Mouse (Mus musculus): ENCODE measurements around the gene Klhdc9. TPM values are rescaled to one million over a fixed set of nuclear protein-coding genes. Genes with fewer than 3 reads are reported as not detected.

Gene Klhdc9
- total RNA-seq, 4 experiments from 2014 or later, result 0.16 TPM; not detected in 3

Other genes with a start within 250 kb of the Klhdc9 start
- gene Cfap126, start 246.9 kb downstream of the Klhdc9 start, total RNA-seq (2022), result 1 to 10 TPM in 1 of 4 experiments, under 1 TPM in 3; 0.60 to 2.0 (median 0.88) TPM
- gene Sdhc, start 210.2 kb downstream of the Klhdc9 start, total RNA-seq (2022), result 1,000 to 10,000 TPM; 1,259 to 1,304 (median 1,268) TPM
- under 1 TPM in 2 of 4 experiments, not detected in 2; 0.31 to 0.41 TPM for gene Mpz, start 210.1 kb downstream of the Klhdc9 start, total RNA-seq (2022)
- gene Pcp4l1, start 164.5 kb downstream of the Klhdc9 start, total RNA-seq (2022), result 100 to 1,000 TPM; 193 to 360 (median 253) TPM
- gene Nr1i3, start 146.8 kb downstream of the Klhdc9 start, total RNA-seq (2022), result not detected
- 100 to 1,000 TPM in 1 of 4 experiments, 10 to 100 TPM in 3; 94.3 to 111 (median 97.4) TPM for gene Tomm40l, start 138.3 kb downstream of the Klhdc9 start, total RNA-seq (2022)
- gene Apoa2, start 135.7 kb downstream of the Klhdc9 start, total RNA-seq (2022), result 1 to 10 TPM; 1.8 to 4.9 (median 1.9) TPM
- 10 to 100 TPM in 2 of 4 experiments, 1 to 10 TPM in 2; 8.2 to 14.4 (median 11.5) TPM for gene Fcer1g, start 126.4 kb downstream of the Klhdc9 start, total RNA-seq (2022)
- under 1 TPM; 0.19 to 0.60 (median 0.25) TPM for gene Adamts4, start 110.4 kb downstream of the Klhdc9 start, total RNA-seq (2022)
- gene Ndufs2, start 109.4 kb downstream of the Klhdc9 start, total RNA-seq (2022), result 1,000 to 10,000 TPM; 1,619 to 1,708 (median 1,672) TPM
- gene B4galt3, start 90.5 kb downstream of the Klhdc9 start, total RNA-seq (2022), result 10 to 100 TPM; 15.4 to 20.8 (median 19.1) TPM
- 10 to 100 TPM; 11.9 to 16.6 (median 12.7) TPM for gene Ppox, start 79.6 kb downstream of the Klhdc9 start, total RNA-seq (2022)
- 10 to 100 TPM; 18.9 to 21.1 (median 19.9) TPM for gene Usp21, start 72.8 kb downstream of the Klhdc9 start, total RNA-seq (2022)
- gene Ufc1, start 65.8 kb downstream of the Klhdc9 start, total RNA-seq (2022), result 10 to 100 TPM; 88.2 to 96.3 (median 90.7) TPM
- gene Dedd, start 31.7 kb downstream of the Klhdc9 start, total RNA-seq (2022), result 10 to 100 TPM; 21.2 to 26.1 (median 21.9) TPM
- 10 to 100 TPM; 26.9 to 36.8 (median 29.4) TPM for gene Nit1, start 15.2 kb downstream of the Klhdc9 start, total RNA-seq (2022)
- 100 to 1,000 TPM in 1 of 4 experiments, 10 to 100 TPM in 3; 55.3 to 103 (median 78.2) TPM for gene Pfdn2, start 15.1 kb downstream of the Klhdc9 start, total RNA-seq (2022)
- gene Nectin4, start 9.3 kb upstream of the Klhdc9 start, total RNA-seq (2022), result under 1 TPM in 3 of 4 experiments, not detected in 1; 0.11 to 0.38 (median 0.25) TPM
- gene Arhgap30, start 28.2 kb upstream of the Klhdc9 start, total RNA-seq (2022), result 1 to 10 TPM; 1.7 to 3.0 (median 2.0) TPM
- 10 to 100 TPM; 43.0 to 48.4 (median 45.2) TPM for gene Usf1, start 50.5 kb upstream of the Klhdc9 start, total RNA-seq (2022)
- 1 to 10 TPM in 3 of 4 experiments, under 1 TPM in 1; 0.75 to 2.0 (median 1.3) TPM for gene Tstd1, start 58.1 kb upstream of the Klhdc9 start, total RNA-seq (2022)
- 10 to 100 TPM; 34.5 to 36.2 (median 35.6) TPM for gene F11r, start 76.7 kb upstream of the Klhdc9 start, total RNA-seq (2022)
- 1 to 10 TPM; 1.8 to 2.8 (median 2.1) TPM for gene Alyref2, start 142.7 kb upstream of the Klhdc9 start, total RNA-seq (2022)
- not detected for gene Itln1, start 174.5 kb upstream of the Klhdc9 start, total RNA-seq (2022)
- gene Cd244a, start 198.4 kb upstream of the Klhdc9 start, total RNA-seq (2022), result 1 to 10 TPM in 1 of 4 experiments, under 1 TPM in 3; 0.09 to 1.3 (median 0.17) TPM
- under 1 TPM; 0.16 to 0.49 (median 0.31) TPM for gene Ly9, start 246.6 kb upstream of the Klhdc9 start, total RNA-seq (2022)

Measured in heart, adult 8-10 months (tissue).